Mouse (Mus musculus) forebrain, embryonic 13.5 days (tissue): ENCODE results near the gene Setd7. TPM values are rescaled to one million over a fixed set of nuclear protein-coding genes. Genes with fewer than 3 reads are reported as not detected.

Experiments
- ATAC-seq: fragments of 200-750 bp; cut with Nextera tagmentation; 2 replicates; pipeline ENCODE4 v1.8.0; 2017
- H3K27ac ChIP-seq: fragments of 300-500 bp; sonication (generic); 2 replicates; pipeline ENCODE4 v1.5.1; 2015; ENCODE audit warnings: inconsistent platforms, mild to moderate bottlenecking, moderate library complexity
- H3K27me3 ChIP-seq: fragments of 300-500 bp; sonication (generic); 2 replicates; pipeline ENCODE4 v1.6.1; 2015; ENCODE audit warnings: mild to moderate bottlenecking, inconsistent platforms
- H3K36me3 ChIP-seq: fragments of 300-500 bp; sonication (generic); 2 replicates; pipeline ENCODE4 v1.6.1; 2015; ENCODE audit warnings: mild to moderate bottlenecking, inconsistent platforms; ENCODE audit not compliant: poor library complexity, severe bottlenecking
- H3K4me1 ChIP-seq: fragments of 300-500 bp; sonication (generic); 2 replicates; pipeline ENCODE4 v1.6.1; 2015; ENCODE audit warnings: inconsistent platforms
- H3K4me2 ChIP-seq: fragments of 300-500 bp; sonication (generic); 2 replicates; pipeline ENCODE4 v1.6.1; 2015; ENCODE audit warnings: inconsistent platforms, mild to moderate bottlenecking, moderate library complexity
- H3K4me3 ChIP-seq: fragments of 300-500 bp; sonication (generic); 2 replicates; pipeline ENCODE4 v1.5.1; 2015; ENCODE audit warnings: mild to moderate bottlenecking, inconsistent platforms
- H3K9ac ChIP-seq: fragments of 300-500 bp; sonication (generic); 2 replicates; pipeline ENCODE4 v1.6.1; 2015; ENCODE audit warnings: mild to moderate bottlenecking, inconsistent platforms
- H3K9me3 ChIP-seq: fragments of 300-500 bp; sonication (generic); replicated peaks from 2 replicates; pipeline ENCODE4 v1.6.1; 2016; ENCODE audit warnings: inconsistent platforms
- WGBS: fragments of 180-500 bp; shearing (Covaris S2); methylation state at CpG from one replicate; pipeline ENCODE4 v1.1.7; 2015; 5-methylcytosine and 5-hydroxymethylcytosine counted together
- polyA plus RNA-seq: library from polyadenylated mRNA; unstranded; fragments of >200 nt; fragmentation: Nextera tagmentation; extraction: Ambion mirVana; gene quantifications from 2 replicates; pipeline ENCODE4 v1.2.1, GENCODE M21; 2015

Gene Setd7
- 5.1 TPM in 2 replicates for polyA plus RNA-seq

DNA sequence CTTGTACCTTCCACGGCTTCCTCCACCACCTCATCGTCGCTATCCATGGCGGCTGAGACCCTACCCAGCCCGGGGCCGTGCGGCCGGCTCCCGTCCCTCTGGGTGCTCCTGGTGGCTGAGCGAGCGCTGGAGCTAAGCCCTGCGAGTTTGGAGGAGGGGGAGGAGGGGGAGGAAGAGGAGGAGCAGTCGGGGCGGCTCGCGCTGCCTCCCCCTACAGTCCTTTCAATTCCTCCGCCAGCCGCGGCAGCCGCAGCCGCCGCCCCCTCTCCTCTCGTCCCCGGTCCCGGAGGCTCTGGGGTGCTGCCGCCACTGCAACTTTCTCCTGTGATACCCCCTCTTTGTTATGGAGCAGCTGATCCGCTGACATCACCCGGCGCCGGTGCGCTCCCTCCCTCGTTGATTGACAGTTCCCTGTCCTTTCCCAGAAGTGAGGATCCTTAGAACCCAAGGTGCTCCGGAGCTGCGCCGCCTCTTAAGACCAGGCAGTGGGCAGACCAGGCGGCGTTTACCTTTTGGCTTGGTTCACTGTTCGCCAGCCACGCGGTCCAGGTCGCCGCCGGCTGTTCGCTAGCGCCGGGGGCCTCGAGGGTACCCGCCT lies at the start of gene Setd7:
Gene Setd7, minus strand, starts transcription at position 369 of the 598 bp plus-strand sequence.
- H3K4me1 ChIP-seq = peaks cover 39% of the 10 kb centered on the region
- peak within 1 kb of the TSS; percentile 96 for H3K27ac ChIP-seq
- H3K9me3 ChIP-seq = no peaks in the 10 kb centered on the region
- H3K36me3 ChIP-seq = peaks cover 4% of the 10 kb centered on the region; the same call in 1 of the 2 replicates
- peak; percentile 86 for ATAC-seq
- H3K4me2 ChIP-seq = peak within 1 kb of the TSS; percentile 94
- no peaks in the 10 kb centered on the region for H3K27me3 ChIP-seq
- WGBS = under 1% methylated on average over 42 of the region's 48 CpGs
- peak within 1 kb of the TSS; percentile 96 for H3K9ac ChIP-seq
- peak within 1 kb of the TSS; percentile 80 for H3K4me3 ChIP-seq

DNA sequence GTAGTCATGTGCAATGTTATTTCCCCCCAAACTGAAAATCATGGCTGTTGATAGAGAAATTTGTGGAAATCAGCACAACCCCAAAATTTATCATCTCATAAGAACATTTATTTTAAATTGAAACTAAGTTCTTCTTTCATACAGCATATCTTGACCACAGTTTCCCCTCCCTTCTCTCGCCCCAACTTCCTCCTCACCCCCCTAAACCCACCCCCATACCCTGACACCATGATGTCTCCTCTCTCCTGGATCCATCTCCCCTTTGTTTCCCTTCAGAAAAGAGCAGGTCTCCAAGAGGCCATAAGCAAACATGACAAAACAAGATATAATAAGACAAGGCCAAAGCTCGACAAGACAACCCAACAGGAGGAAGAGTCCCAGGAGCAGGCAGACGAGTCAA lies 43.8 kb upstream of the Setd7 start:
- H3K4me1 ChIP-seq = peaks cover 10% of the 10 kb centered on the region
- no peak for ATAC-seq
- peak overlapping the region; percentile 84 for H3K27ac ChIP-seq
- H3K4me3 ChIP-seq = no peak overlapping the region
- H3K9ac ChIP-seq = no peak overlapping the region
- no peak overlapping the region for H3K4me2 ChIP-seq
- no peaks in the 10 kb centered on the region for H3K36me3 ChIP-seq
- H3K27me3 ChIP-seq = no peaks in the 10 kb centered on the region
- H3K9me3 ChIP-seq = no peaks in the 10 kb centered on the region
- 83% methylated on average over 3 of the region's 3 CpGs for WGBS

DNA sequence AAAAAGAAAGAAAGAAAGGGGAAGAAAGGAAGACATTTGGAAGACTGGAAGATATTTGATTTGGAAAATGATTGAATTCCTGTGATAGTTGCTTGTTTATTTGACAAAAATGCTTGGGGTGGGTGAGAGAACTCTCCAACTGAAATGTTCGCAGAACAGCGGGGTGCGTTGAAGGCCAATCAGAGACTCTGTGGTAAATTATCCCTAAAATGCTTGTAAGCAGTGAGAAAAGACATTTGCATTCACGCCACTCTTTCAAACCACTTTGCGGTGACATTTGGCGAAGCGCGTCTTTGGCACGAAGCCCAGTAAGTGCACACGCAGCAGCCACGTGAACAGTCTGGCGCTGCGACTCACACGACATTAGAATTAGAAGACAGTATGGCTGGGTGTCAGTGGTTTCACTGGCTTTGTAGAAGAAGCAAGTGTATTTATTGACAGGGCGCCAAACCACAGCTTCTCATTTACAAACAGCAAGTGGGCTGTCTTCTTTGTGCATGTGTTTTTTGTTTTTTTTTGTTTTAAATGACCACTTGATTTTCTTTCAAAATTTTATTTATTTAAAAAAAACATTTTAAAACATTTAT lies 43.1 kb upstream of the Setd7 start:
- H3K9me3 ChIP-seq = no peaks in the 10 kb centered on the region
- no peak overlapping the region for H3K9ac ChIP-seq
- no peak overlapping the region for H3K4me3 ChIP-seq
- WGBS = 43% methylated on average over 15 of the region's 15 CpGs
- peak overlapping the region; percentile 84 for H3K27ac ChIP-seq
- H3K27me3 ChIP-seq = no peaks in the 10 kb centered on the region
- peaks cover 10% of the 10 kb centered on the region for H3K4me1 ChIP-seq
- H3K4me2 ChIP-seq = no peak overlapping the region
- H3K36me3 ChIP-seq = no peaks in the 10 kb centered on the region
- ATAC-seq = peak; percentile 94

DNA sequence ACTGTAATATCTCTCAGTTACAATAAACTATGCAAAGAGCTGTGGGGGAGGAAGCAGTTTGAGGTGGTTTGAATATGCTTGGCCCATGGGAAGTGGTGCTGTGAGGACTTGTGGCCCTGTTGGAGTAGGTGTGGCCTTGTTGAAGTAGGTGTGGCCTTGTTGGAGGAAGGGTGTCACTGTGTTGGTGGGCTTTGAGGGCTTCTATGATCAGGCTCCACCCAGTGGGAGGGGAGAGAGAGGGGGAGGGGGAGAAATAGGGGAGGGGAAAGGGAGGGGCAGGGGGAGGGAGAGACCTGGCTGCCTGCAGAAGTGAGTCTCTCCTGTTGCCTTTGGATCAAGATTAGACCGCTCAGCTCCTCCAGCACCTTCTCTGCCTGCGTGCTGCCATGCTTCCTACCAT lies 40.8 kb upstream of the Setd7 start:
- H3K27me3 ChIP-seq = no peaks in the 10 kb centered on the region
- H3K36me3 ChIP-seq = no peaks in the 10 kb centered on the region
- no peak for ATAC-seq
- WGBS = 92% methylated on average over 2 of the region's 2 CpGs
- no peak overlapping the region for H3K4me3 ChIP-seq
- no peak overlapping the region for H3K9ac ChIP-seq
- peaks cover 10% of the 10 kb centered on the region for H3K4me1 ChIP-seq
- H3K9me3 ChIP-seq = no peaks in the 10 kb centered on the region
- no peak overlapping the region for H3K27ac ChIP-seq
- no peak overlapping the region for H3K4me2 ChIP-seq

DNA sequence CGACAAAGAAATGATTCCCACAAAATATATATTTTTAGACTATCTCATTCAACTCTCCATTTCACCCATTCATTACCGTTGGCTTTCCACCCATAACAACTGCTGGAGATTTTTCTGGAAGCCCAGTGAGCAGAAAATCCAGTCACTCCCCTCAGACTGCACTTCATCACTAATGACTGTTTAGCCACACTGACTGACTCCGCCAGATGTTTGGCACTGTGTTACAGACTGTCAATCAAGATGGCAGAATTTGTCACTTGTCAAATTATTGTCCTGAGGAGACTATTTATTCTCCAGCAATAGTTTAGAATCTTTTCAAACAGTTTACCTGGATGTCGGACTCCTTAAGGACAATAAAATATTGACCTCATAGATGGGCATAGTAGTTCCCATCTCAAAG lies 40.0 kb upstream of the Setd7 start:
- H3K36me3 ChIP-seq = no peaks in the 10 kb centered on the region
- H3K4me3 ChIP-seq = no peak overlapping the region
- peaks cover 10% of the 10 kb centered on the region for H3K4me1 ChIP-seq
- peaks cover 5% of the 10 kb centered on the region; the same call in 1 of the 2 replicates for H3K9me3 ChIP-seq
- no peaks in the 10 kb centered on the region for H3K27me3 ChIP-seq
- H3K27ac ChIP-seq = no peak overlapping the region
- no peak overlapping the region for H3K4me2 ChIP-seq
- 86% methylated on average over 4 of the region's 4 CpGs for WGBS
- no peak overlapping the region for H3K9ac ChIP-seq
- no peak for ATAC-seq

DNA sequence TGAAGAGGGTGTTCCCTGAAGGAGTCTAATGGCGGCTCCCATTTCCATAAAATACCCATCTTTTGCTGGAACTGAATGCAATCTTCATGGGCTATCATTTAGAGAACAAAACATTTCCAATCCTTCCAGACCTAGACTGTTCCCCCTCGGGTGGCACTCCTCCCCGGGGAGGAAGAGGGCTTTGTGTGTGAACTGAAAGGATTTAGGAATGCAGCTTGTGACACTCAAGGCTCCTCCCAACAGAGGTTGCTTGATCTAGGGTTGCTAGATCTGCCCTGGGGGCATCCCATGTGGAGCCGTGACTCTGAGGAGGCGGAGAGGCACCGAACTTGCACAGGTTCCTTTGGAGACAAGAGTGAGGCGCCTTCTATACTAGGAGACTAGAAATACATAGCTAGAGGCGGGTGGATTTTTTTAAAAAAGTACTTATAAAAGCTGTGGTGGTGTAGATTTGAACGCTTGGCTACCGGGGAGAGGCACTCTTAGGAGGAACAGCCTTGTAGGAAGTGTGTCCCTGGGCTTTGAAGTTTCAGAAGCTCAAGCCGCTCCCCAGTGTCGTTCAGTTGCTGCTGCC lies 38.5 kb upstream of the Setd7 start:
- peaks cover 5% of the 10 kb centered on the region; the same call in 1 of the 2 replicates for H3K9me3 ChIP-seq
- H3K36me3 ChIP-seq = no peaks in the 10 kb centered on the region
- no peaks in the 10 kb centered on the region for H3K27me3 ChIP-seq
- no peak overlapping the region for H3K4me2 ChIP-seq
- peaks cover 6% of the 10 kb centered on the region for H3K4me1 ChIP-seq
- no peak for ATAC-seq
- no peak overlapping the region for H3K9ac ChIP-seq
- no peak overlapping the region for H3K4me3 ChIP-seq
- 66% methylated on average over 12 of the region's 12 CpGs for WGBS
- H3K27ac ChIP-seq = 0 out of 2 replicates have a peak overlapping the region, but pooled peaks have one; percentile 6

DNA sequence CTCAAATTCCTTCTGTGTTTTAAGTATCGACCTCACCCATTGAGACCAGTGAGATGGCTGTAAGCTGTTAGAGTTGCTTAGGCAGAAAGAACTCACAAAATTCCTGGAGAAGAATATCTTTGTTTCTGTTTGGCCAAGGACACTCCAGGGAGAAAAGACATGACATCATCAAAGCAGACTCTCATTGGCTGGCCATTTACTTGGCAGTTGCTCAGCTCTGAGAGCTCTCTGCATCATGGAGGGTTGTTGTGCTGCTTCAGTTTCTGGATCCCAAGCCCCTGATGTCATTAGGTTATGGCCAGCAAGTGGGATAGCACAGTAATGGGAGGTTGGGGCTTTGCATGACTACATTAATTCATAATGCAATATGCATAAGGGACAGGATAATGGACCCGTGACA lies 35.9 kb upstream of the Setd7 start:
- Histone ChIP-seq H3K4me3 (no peak overlapping the region), H3K4me1 (no peaks in the 10 kb centered on the region), H3K36me3 (no peaks in the 10 kb centered on the region), H3K27ac (no peak overlapping the region), H3K4me2 (no peak overlapping the region), H3K27me3 (no peaks in the 10 kb centered on the region), H3K9ac (no peak overlapping the region), H3K9me3 (peaks cover 5% of the 10 kb centered on the region; the same call in 1 of the 2 replicates)
- ATAC-seq = peak; percentile 45; the same call in 1 of the 2 replicates
- 71% methylated on average over 2 of the region's 2 CpGs for WGBS

DNA sequence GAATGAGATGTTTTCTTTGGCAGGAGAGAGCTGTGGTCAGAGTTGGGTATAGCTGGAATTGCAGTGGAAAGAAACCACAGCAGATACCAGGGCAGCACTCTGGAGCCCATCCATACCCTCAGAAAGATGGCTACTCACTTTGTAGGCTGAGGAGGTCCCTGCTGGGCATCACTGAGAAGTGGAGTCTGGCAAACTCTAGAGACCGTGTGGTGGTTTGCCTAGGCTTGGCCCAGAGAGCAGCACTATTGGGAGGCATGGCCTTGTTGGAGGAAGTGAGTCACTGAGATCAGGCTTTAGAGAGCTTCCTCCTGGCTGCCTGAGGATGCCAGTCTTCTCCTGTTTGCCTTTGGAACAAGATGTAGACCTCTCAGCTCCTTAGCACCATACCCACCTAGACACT lies 32.8 kb upstream of the Setd7 start:
- Histone ChIP-seq H3K9me3 (peaks cover 5% of the 10 kb centered on the region; the same call in 1 of the 2 replicates), H3K4me3 (no peak overlapping the region), H3K27ac (no peak overlapping the region), H3K9ac (no peak overlapping the region), H3K36me3 (no peaks in the 10 kb centered on the region), H3K4me2 (no peak overlapping the region), H3K27me3 (no peaks in the 10 kb centered on the region), H3K4me1 (peaks cover 15% of the 10 kb centered on the region)
- ATAC-seq = no peak
- 74% methylated on average over 1 of the region's 1 CpGs for WGBS

DNA sequence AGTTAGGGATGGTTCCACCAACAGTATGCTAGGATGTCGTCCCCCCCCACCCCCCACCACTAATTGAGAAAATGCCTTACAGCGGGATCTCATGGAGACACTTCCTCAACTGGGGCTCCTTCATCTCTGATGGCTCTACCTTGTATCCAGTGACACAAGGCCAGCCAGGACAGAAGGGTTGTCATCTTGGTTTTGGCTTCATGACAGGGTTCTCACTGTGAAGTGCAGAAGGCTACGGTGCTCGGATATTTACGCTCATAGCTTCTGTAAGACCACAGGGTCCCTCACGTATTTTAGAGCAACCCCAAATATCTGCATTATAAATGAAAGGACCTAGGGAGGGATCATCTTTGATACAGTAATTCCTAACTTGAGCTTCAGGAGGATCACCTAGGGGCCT lies 30.9 kb upstream of the Setd7 start:
- Histone ChIP-seq H3K4me2 (no peak overlapping the region), H3K9ac (no peak overlapping the region), H3K4me3 (no peak overlapping the region), H3K27ac (no peak overlapping the region), H3K36me3 (no peaks in the 10 kb centered on the region), H3K9me3 (peaks cover 5% of the 10 kb centered on the region; the same call in 1 of the 2 replicates), H3K27me3 (no peaks in the 10 kb centered on the region), H3K4me1 (peaks cover 15% of the 10 kb centered on the region)
- WGBS = 96% methylated on average over 6 of the region's 6 CpGs
- no peak for ATAC-seq

DNA sequence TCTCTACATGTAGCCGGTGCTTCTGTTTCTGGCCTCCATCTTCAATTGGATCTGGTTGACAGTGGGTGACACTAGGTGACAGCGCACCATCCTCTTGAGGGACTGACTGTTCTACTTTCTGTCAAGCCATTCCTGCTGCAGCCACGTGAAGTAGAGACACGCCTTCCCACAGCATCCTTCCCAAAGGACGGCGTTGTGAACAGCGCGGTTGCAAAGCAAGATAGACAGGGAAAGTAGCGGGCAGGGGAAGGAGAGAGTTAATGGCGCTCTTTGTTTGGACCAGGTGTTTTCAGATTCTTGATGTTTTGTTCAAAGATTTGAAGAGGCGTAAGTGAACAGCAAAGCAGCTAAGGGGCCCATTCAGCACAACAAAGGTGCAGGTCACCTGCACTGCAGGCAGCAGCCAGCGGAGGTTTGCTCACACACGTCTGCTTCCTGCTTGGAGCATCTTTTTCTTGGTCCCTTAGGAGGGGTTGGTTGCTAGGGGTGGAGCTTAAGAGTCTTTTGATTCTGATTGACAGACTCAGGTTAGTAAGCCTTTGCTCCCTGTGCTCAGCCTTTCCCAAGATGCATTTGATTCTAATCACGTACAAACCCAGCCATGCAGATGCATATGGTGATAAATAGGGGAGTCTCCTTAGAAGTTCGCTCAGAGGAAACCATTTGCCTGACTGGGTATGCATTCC lies 29.7 kb upstream of the Setd7 start:
- H3K9me3 ChIP-seq = no peaks in the 10 kb centered on the region
- no peaks in the 10 kb centered on the region for H3K27me3 ChIP-seq
- 17% methylated on average over 15 of the region's 15 CpGs for WGBS
- H3K4me1 ChIP-seq = peaks cover 15% of the 10 kb centered on the region
- H3K4me3 ChIP-seq = peak overlapping the region; percentile 18
- peak overlapping the region; percentile 49 for H3K4me2 ChIP-seq
- no peaks in the 10 kb centered on the region for H3K36me3 ChIP-seq
- H3K27ac ChIP-seq = peak overlapping the region; percentile 51
- ATAC-seq = peak; percentile 93
- H3K9ac ChIP-seq = peak overlapping the region; percentile 28; the same call in 1 of the 2 replicates

DNA sequence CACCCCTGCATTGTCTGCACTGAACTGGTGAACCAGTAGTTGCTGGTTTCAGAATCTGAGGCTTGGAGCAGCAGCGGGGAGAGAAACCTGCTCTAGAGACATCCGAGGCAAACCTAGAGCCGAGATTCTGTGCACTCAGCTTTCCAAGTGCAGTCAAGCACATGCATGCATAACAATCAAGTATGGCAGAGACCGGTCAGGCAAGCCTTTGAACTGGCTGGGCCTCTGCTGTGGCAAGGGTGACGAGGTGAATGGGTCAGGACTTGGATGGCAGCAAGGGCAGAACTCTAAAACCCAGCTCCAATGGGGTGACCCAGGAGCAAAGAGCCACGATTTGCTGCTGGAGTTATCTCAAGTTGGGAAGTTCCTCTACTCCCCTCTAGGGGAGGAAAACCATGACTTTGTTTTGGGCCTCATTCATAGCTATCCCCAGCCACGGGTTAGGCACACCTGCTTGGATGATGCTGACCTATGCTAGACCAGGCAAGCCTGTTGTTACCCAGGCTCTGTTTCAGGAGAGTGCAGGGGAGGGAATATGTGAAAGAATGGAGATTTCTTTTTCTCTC lies 27.1 kb upstream of the Setd7 start:
- Histone ChIP-seq H3K4me3 (no peak overlapping the region), H3K4me2 (no peak overlapping the region), H3K4me1 (peaks cover 20% of the 10 kb centered on the region), H3K9ac (no peak overlapping the region), H3K36me3 (no peaks in the 10 kb centered on the region), H3K9me3 (no peaks in the 10 kb centered on the region), H3K27ac (no peak overlapping the region), H3K27me3 (no peaks in the 10 kb centered on the region)
- WGBS = 52% methylated on average over 7 of the region's 7 CpGs
- ATAC-seq = no peak
